Mouse (Mus musculus) megakaryocyte, embryonic 14.5 days (primary cell): ENCODE measurements around the gene Nfkbie. TPM values are rescaled to one million over a fixed set of nuclear protein-coding genes. Genes with fewer than 3 reads are reported as not detected.

ENCODE experiments used
- H3K27me3 ChIP-seq: replicated peaks from 2 replicates; pipeline ENCODE3; 2012; ENCODE audit warnings: inconsistent platforms
- H3K36me3 ChIP-seq: replicated peaks from 2 replicates; pipeline ENCODE3; 2012; ENCODE audit warnings: low read length, inconsistent platforms, mixed read lengths
- H3K4me1 ChIP-seq: 2 replicates; pipeline ENCODE4 v1.6.1; 2012; ENCODE audit warnings: inconsistent platforms
- H3K4me3 ChIP-seq: replicated peaks from 2 replicates; pipeline ENCODE3; 2012; ENCODE audit warnings: moderate library complexity, mild to moderate bottlenecking, inconsistent platforms
- H3K9me3 ChIP-seq: 2 replicates; pipeline ENCODE4 v1.6.1; 2012; ENCODE audit warnings: inconsistent platforms
- FLI1 ChIP-seq: IDR thresholded peaks from 2 replicates; pipeline ENCODE4 v1.6.1; 2012; ENCODE audit warnings: low read length, inconsistent platforms, mixed read lengths
- GATA1 ChIP-seq: IDR thresholded peaks from 3 replicates; pipeline ENCODE4 v1.6.1; 2012; ENCODE audit warnings: mixed read lengths, low read length, inconsistent platforms, borderline replicate concordance
- polyA plus RNA-seq: library from polyadenylated mRNA; stranded (reverse); fragments of >175 nt; gene quantifications from 2 replicates; pipeline ENCODE4 v1.2.3, GENCODE M21; 2012; ENCODE audit warnings: low replicate concordance; ENCODE audit not compliant: insufficient read depth

Nfkbie gene
- polyA plus RNA-seq, 1 experiment = 9.1 TPM

DNA sequence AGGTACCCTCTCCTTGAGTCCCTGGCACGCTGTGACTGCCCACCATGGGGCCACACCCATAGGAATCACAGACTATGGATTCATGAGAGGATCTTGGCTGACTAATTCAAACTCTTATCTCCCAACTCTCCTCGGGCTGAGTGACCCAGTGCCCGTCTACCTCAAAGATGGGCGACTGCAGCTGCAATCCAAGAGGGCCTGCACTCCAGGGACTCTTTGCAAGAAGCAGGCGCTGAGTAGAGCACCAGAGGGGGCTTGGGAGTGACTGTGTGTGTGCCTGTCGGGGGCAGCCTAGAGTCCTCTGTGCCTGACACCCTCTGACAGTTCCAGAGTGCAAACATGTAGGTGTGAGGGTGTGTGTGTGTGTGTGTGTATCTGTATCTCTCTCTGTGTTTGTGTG, 13.4 kb upstream of the Nfkbie start:
- H3K27me3 ChIP-seq = peaks cover 98% of the 10 kb centered on the region
- TF ChIP-seq GATA1 (no peak), FLI1 (no peak)

DNA sequence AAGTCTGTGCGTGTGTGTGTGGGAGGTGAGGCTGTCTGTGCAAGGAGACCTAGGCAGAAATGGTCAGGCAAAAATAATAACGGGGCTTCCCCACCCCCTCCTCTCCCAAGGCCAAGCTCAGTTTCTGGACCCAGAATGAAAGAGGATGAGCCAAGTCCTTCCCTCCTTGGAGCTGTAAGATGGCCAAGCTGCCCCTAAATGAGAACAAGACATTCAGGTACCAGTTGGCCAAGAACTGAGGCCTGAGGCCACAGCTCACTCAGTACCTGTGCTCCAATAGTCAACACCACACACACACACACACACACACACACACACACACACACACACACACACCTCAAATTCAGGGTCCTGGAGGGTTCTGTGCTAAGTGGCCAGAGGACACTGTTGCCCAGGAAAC, 12.8 kb upstream of the Nfkbie start:
- Histone ChIP-seq H3K27me3 (peaks cover 99% of the 10 kb centered on the region), H3K9me3 (no peaks in the 10 kb centered on the region), H3K4me3 (no peak overlapping the region), H3K4me1 (peaks cover 32% of the 10 kb centered on the region), H3K36me3 (no peaks in the 10 kb centered on the region)
- TF ChIP-seq FLI1 (no peak), GATA1 (no peak)

More for the DNA sequence above, 13.4 kb upstream of the Nfkbie start:
- H3K36me3 ChIP-seq = no peaks in the 10 kb centered on the region
- no peak overlapping the region for H3K4me3 ChIP-seq
- peaks cover 32% of the 10 kb centered on the region for H3K4me1 ChIP-seq
- no peaks in the 10 kb centered on the region for H3K9me3 ChIP-seq

DNA sequence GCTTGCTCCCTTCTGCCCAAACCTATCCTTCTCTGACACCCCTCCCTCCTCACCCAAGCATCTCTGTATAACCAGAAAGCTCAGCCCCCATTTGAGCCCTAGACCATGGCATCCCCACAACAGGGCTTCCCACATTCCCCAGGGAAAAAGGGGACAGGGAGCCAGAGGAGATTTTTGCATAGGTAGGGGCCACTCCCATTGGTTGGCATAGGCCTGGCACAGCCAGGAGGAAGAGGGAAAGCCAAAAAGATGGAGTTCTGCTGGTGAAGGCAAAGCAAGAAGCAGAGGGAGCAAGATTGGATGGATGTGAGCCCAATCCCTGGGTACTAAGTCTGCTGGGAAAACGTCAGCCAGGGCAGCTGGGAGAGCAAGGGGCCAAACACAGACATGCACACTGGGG, 12.4 kb upstream of the Nfkbie start:
- Histone ChIP-seq H3K4me1 (peaks cover 35% of the 10 kb centered on the region), H3K27me3 (peaks cover 99% of the 10 kb centered on the region), H3K9me3 (no peaks in the 10 kb centered on the region), H3K4me3 (no peak overlapping the region), H3K36me3 (no peaks in the 10 kb centered on the region)
- TF ChIP-seq GATA1 (no peak), FLI1 (no peak)

DNA sequence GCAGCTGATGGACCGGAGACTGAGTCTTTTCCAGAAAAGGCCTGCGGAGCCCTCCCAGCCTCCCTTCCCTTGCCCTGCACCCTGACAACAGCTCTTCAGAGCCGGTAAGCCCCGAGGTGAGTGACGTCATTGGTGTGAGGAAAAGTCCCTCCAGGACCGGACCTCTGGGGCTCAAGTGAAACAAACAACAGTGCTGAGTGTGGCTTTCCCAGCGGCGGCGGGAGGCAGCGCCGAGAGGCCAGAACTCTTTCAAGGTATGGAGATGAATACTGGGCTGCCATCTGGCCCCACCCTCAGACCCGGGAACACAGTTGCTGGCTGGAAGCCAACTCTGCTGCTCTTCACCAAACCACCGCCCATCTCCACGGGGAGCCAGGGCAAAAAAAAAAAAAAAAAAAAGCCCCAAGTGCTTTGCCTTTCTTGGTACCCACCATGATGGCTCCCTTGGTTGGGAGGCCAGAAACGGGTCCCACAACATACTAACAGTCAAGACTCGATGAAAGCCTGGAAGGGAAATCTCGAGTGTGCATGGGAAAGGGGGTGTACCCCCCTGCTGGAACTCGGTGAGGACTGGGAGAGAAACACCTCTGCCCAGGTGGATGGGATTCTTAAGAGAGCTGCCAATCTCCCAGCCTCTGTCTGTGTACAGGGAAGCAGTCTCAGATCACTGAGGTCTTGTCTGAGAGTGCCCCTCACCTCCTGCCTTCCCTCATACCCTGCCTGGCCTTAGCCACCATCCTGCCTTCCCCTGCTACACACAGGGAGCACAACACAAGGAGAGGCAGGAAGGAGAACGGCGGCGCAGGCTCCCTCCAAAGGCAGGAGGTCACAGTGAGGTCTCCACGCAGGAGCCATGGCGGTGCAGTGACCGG, 11.3 kb upstream of the Nfkbie start:
- peak overlapping the region; percentile 88 for H3K4me3 ChIP-seq
- H3K36me3 ChIP-seq = no peaks in the 10 kb centered on the region
- peaks cover 46% of the 10 kb centered on the region for H3K4me1 ChIP-seq
- no peaks in the 10 kb centered on the region for H3K9me3 ChIP-seq
- H3K27me3 ChIP-seq = peaks cover 99% of the 10 kb centered on the region
- no peak for TF ChIP-seq GATA1
- no peak for TF ChIP-seq FLI1

DNA sequence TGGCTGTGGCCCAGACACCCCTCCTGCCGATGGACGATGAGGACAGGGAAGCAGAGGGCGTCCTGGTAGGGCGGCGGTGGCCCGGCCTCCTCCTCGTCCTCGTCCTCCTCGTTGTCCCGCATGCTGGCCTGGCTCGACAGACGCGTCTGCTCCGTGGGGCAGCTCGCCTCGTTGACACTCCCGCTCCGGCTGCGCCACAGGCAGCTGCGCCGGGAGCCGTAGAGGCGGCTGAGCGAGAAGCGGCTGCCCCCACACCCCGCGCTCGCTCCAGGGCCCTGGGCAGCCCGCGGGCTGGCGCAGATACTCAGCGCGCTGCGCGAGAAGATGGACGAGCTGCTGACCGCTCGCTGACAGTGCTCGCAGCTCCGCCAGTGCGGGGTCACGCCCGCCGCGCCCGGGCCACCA, 10.6 kb upstream of the Nfkbie start:
- H3K36me3 ChIP-seq = no peaks in the 10 kb centered on the region
- no peak for TF ChIP-seq FLI1
- no peak for TF ChIP-seq GATA1
- peak overlapping the region; percentile 88 for H3K4me3 ChIP-seq
- peaks cover 52% of the 10 kb centered on the region for H3K4me1 ChIP-seq
- H3K27me3 ChIP-seq = peaks cover 97% of the 10 kb centered on the region
- H3K9me3 ChIP-seq = no peaks in the 10 kb centered on the region

DNA sequence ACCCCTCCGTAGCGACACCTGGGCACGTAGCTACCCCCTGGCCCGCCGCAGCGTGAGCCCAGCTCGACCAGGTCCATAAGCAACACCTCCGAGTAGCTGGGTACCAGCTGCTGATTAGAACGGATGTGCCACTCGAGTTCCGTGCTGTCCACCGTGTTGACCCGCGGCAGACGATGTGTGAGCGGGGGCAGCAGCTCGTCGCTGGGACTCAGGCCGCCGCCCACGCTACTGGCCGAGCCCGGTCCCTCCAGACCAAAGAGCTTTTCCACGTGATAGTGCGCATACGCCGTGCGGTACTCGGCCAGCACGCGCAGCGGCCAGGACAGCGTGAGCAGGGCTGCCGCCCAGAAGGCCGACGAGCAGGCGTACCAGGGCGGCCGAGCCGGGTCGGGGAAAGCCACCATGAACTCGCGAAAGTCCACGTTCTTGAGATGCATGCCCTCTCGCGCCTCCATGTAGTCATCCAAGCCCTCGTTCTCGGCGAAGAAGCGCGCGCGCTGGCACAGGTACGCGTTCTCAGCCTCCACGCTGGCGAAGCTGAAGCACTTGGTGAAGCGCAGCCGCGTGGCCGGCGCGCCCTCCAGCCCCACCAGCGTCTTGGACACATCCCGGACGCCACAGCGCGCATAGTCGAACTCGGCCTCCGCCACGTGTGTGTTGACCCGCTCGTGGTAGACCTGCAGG, 10.1 kb upstream of the Nfkbie start:
- Histone ChIP-seq H3K4me3 (peak overlapping the region; percentile 88), H3K9me3 (no peaks in the 10 kb centered on the region), H3K27me3 (peaks cover 98% of the 10 kb centered on the region), H3K36me3 (no peaks in the 10 kb centered on the region), H3K4me1 (peaks cover 57% of the 10 kb centered on the region)
- TF ChIP-seq FLI1 (no peak), GATA1 (no peak)

DNA sequence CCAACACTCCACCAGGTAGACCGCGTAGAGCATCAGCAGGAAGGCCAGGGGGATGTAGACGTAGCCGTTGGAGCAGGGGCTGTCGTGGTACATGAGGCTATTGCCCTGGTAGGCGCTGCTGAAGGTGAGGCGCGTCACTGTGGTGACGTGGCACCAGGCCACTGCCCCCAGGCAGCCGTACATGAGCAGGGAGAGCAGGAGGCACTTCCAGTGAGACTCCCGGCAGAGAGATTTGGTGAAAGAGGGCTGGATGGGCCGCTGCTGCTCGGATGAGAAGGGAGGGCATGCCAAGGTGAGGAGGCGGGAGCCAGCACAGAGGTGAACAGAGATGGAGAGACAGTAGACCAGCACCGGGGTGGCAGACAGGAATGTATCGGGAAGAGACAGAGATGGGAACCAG, 8.6 kb upstream of the Nfkbie start:
- Histone ChIP-seq H3K27me3 (peaks cover 92% of the 10 kb centered on the region), H3K4me1 (peaks cover 72% of the 10 kb centered on the region), H3K9me3 (no peaks in the 10 kb centered on the region), H3K36me3 (no peaks in the 10 kb centered on the region), H3K4me3 (peak overlapping the region; percentile 75)
- TF ChIP-seq GATA1 (no peak), FLI1 (no peak)

DNA sequence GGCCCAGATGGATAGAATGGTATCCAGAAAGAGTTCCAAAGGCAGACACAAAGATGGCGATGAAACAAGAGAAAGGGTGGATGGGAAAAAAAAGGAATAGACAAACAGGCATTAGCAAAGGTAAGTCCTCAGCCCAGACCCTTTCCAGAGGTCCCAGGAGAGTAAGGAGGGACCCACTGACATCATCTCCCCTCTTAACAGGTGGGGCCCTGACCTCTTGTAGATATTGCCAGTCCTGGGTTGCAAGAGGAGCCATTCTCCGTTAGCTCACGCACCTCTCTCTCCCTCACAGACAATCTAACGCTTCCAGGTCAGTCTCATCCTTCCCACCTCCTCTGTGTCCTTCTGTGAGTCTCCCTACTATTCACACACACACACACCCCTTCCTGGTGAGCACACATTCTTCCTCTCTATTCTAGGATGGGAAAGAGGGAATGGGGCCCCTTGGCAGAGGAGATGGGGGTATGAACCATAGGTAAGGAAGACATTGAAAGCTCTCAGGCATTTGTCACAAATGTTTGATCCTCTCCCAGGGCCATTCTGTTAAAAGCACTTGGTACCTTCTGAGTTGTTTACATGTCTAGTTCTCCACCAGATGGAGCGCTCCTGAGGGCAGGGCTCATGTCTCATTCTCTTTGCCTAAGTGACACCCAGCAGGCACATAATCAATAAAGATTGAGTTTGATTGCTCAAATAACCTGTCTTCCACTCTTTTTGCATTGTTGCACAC, 7.9 kb upstream of the Nfkbie start:
- no peak overlapping the region for H3K4me3 ChIP-seq
- peaks cover 86% of the 10 kb centered on the region for H3K27me3 ChIP-seq
- no peaks in the 10 kb centered on the region for H3K36me3 ChIP-seq
- TF ChIP-seq FLI1 (no peak), GATA1 (no peak)
- no peaks in the 10 kb centered on the region for H3K9me3 ChIP-seq
- peaks cover 79% of the 10 kb centered on the region for H3K4me1 ChIP-seq

DNA sequence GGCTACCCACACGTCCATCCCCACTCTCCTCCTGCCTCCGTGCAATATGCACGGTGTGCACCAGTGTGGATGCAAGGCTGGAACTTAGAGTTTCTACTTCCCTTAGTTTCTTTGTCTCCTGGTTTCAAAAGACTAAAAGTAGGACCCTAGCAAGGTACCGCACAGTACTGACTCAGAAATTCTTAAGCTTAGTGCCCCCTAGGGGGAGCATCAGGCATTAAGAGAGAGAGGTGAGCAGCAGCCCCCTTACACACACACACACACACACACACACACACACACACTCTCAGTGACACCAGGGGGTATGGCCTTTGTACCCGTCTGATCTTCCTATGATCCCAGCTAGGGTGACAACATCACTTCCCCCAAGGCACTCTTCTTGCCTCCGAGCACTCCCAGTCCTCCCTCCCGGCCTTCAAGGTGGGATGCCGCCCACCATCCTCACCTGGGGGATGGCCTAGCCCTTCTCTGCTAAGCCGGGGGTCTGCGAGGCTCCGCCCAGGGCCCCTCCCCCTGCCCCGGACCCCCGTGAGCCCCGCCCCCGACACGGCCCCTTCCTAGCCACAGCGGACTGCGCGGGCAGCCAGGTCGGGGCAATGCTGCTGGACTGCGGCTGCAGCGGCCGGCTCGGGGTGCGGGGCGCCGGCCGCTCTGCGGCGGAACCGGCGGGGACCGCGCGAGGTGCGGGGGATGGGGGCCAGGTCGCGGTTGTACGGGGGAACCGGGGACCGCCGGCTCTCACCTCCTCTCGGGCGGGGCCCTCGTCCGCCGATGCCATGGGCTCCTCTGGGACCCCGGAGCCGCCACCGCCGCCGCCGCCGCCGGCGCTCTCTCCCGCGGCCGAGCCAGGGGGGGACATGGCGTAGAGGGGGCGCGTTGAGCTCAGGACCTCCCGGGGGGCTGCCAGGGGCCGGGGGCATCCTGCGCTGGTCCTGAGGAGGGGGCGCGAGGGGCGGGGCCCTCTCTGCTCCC, 6.7 kb upstream of the Nfkbie start:
- H3K27me3 ChIP-seq = peaks cover 75% of the 10 kb centered on the region
- H3K4me1 ChIP-seq = peaks cover 86% of the 10 kb centered on the region
- no peaks in the 10 kb centered on the region for H3K36me3 ChIP-seq
- no peak for TF ChIP-seq FLI1
- no peak for TF ChIP-seq GATA1
- H3K9me3 ChIP-seq = no peaks in the 10 kb centered on the region
- peak overlapping the region; percentile 89 for H3K4me3 ChIP-seq
